ENCODE assay signal across 8 mouse cellular contexts in genomic region chr4:62407730-62408582, GRCm38 (mm10). TPM values are rescaled to one million over a fixed set of nuclear protein-coding genes. Genes with fewer than 3 reads are reported as not detected.
DNase-seq lines count a peak whose midpoint lies in the region; ATAC-seq and TF ChIP-seq lines count a peak whose summit lies in the region.

No protein-coding gene starts in this region.

- H3K9ac ChIP-seq in hindbrain, postnatal 0 days (replicated peaks; ENCODE audit: low read length): peak overlapping the region; percentile 64

- DNase-seq in ZHBTc4 (ENCODE audit: low read depth, low spot score): peak; percentile 78
- DNase-seq in cerebellum, postnatal 14 days: peak; percentile 58 to 68
- peak; percentile 57 to 67 for DNase-seq in frontal cortex, postnatal 36 days (ENCODE audit: low spot score in 2 of 2)
- DNase-seq in hindbrain, postnatal 0 days (ENCODE audit: low spot score): peak; percentile 76
- DNase-seq in left cerebral cortex, adult 11 months (ENCODE audit: low spot score): peak; percentile 25
- DNase-seq in lung, postnatal 4 days: peak; percentile 63 to 66
- peak; percentile 14 for DNase-seq in retina, postnatal 7 days (ENCODE audit: low read depth, low spot score)
- peak; percentile 72 for DNase-seq in thymus, postnatal 4 days

- peak; percentile 74 for ATAC-seq in hindbrain, postnatal 0 days

- H3K27me3 ChIP-seq in hindbrain, postnatal 0 days (ENCODE audit: insufficient read depth, low read length): no peaks in the 10 kb centered on the region

- H3K36me3 ChIP-seq in hindbrain, postnatal 0 days (ENCODE audit: insufficient read depth, low read length): peaks cover 16% of the 10 kb centered on the region; the same call in 1 of the 2 replicates

- H3K9me3 ChIP-seq in hindbrain, postnatal 0 days (ENCODE audit: low read length): no peaks in the 10 kb centered on the region

- peak overlapping the region; percentile 64 for H3K4me3 ChIP-seq in hindbrain, postnatal 0 days (ENCODE audit: low read length)

- TF ChIP-seq CTCF in hindbrain, postnatal 0 days (IDR thresholded peaks at IDR 0.05; ENCODE audit: low read depth): peak; percentile 66

- peak overlapping the region; percentile 61 for H3K4me2 ChIP-seq in hindbrain, postnatal 0 days (ENCODE audit: low read depth, low read length)

- WGBS in hindbrain, postnatal 0 days: under 1% methylated on average over 35 of the region's 35 CpGs

- 0 out of 2 replicates have a peak, but pooled peaks cover 18% of the 10 kb centered on the region for H3K4me1 ChIP-seq in hindbrain, postnatal 0 days (ENCODE audit: insufficient read depth, low read length)

- peak overlapping the region; percentile 82 for H3K27ac ChIP-seq in hindbrain, postnatal 0 days

RNA-seq across cellular contexts. Expression of gene Cdc26, which starts 0.5 kb away (rescaled TPM):
- total RNA-seq in hindbrain, postnatal 0 days (2014; rRNA removed): 24.7 and 30.1 TPM in 2 replicates
- polyA plus RNA-seq in hindbrain, postnatal 0 days (2015; fragmentation: Nextera tagmentation; extraction: Ambion mirVana): 75.2 and 78.3 TPM in 2 replicates

RNA-seq across cellular contexts. Expression of gene Prpf4, which starts 0.6 kb away (rescaled TPM):
- total RNA-seq in hindbrain, postnatal 0 days (2014; rRNA removed): 14.3 and 19.6 TPM in 2 replicates
- 12.2 and 13.8 TPM in 2 replicates for polyA plus RNA-seq in hindbrain, postnatal 0 days (2015; fragmentation: Nextera tagmentation; extraction: Ambion mirVana)

RNA-seq across cellular contexts. Expression of gene Rnf183, which starts 27.1 kb away (rescaled TPM):
- 0.93 and 3.4 TPM in 2 replicates for total RNA-seq in hindbrain, postnatal 0 days (2014; rRNA removed)
- 0.14 TPM in 1 of 2 replicates, not detected in the other for polyA plus RNA-seq in hindbrain, postnatal 0 days (2015; fragmentation: Nextera tagmentation; extraction: Ambion mirVana)

RNA-seq across cellular contexts. Expression of gene Slc31a1, which starts 47.4 kb away (rescaled TPM):
- total RNA-seq in hindbrain, postnatal 0 days (2014; rRNA removed): 17.3 and 20.8 TPM in 2 replicates
- polyA plus RNA-seq in hindbrain, postnatal 0 days (2015; fragmentation: Nextera tagmentation; extraction: Ambion mirVana): 45.3 and 46.3 TPM in 2 replicates

RNA-seq across cellular contexts. Expression of gene Fkbp15, which starts 47.6 kb away (rescaled TPM):
- 38.3 and 43.0 TPM in 2 replicates for total RNA-seq in hindbrain, postnatal 0 days (2014; rRNA removed)
- 22.6 and 23.7 TPM in 2 replicates for polyA plus RNA-seq in hindbrain, postnatal 0 days (2015; fragmentation: Nextera tagmentation; extraction: Ambion mirVana)

Comparison
In these comparisons a context has a peak if more than half of its experiments do, and no peak if none do; other contexts are left out.
1. Peak in every context shown above with its lines: DNase-seq, ATAC-seq, H3K4me3 ChIP-seq and H3K27ac ChIP-seq.
2. DNase-seq: peak in every context shown above with its lines; median percentile 78 in ZHBTc4; 76 in hindbrain, postnatal 0 days; 72 in thymus, postnatal 4 days; 64 in lung, postnatal 4 days; 63 in cerebellum, postnatal 14 days; 62 in frontal cortex, postnatal 36 days; 25 in left cerebral cortex, adult 11 months; 14 in retina, postnatal 7 days.